Mouse (Mus musculus): ENCODE measurements at regions not wholly inside any gene's neighbourhood (a gene's known extent, or its start where the extent isn't known, plus 50 kb on each side); places are given as distances from the start of the nearest gene placed in this dataset.

DNA sequence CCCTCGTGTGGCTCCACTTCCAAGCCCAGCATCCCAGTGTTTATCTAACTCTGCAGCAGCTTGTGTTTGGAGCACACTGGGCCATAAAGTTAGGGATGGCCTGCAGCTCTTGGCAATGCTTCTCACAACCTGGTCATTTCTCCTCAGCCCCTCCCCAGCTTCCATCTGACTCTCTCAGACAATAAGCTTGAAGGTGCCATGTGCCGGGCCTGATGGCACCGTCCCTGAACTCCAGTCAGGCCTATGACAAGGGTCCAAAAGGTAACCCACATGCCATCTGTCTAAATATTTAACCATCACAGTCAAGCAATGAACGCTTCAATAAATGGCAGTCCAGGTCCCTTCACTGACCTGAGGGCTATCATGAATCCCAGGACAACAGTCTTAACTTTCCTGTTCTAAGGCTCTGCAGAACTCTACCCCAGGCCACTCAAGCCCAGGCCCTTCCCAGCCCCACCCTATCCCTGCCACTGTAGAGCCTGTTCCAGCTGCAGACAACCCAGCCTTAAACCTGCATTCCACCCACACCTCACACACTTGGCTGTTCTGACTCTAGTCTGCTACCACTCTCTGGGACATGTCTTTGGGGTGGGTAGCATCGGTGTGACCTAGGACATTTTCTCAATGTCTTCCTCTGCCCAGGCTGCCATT, 111.8 kb downstream of the Banf2 start:
- TF ChIP-seq POLR2A (IDR thresholded peaks at IDR 0.05; ENCODE audit: low read depth, low read length) = no peak
- TF ChIP-seq CTCF (IDR thresholded peaks at IDR 0.05; ENCODE audit: borderline replicate concordance, insufficient read depth, low read length) = no peak

Data from embryonic fibroblast, embryonic 13.5 days (primary cell).